Mouse (Mus musculus) lung, postnatal 0 days (tissue): Measurements from ENCODE around the gene Dcun1d4. TPM values are rescaled to one million over a fixed set of nuclear protein-coding genes. Genes with fewer than 3 reads are reported as not detected.

Source experiments
- ATAC-seq: fragments of 200-750 bp; cut with Nextera tagmentation; 2 replicates; pipeline ENCODE4 v1.8.0; 2017; ENCODE audit warnings: moderate library complexity
- DNase-seq: peaks from one replicate; pipeline ENCODE4 v3.0.0-alpha.2; 2016; ENCODE audit warnings: low spot score
- H3K27ac ChIP-seq: fragments of 300-500 bp; sonication (generic); 2 replicates; pipeline ENCODE4 v1.5.1; 2014; ENCODE audit warnings: antibody characterized with exemption, mild to moderate bottlenecking, low read length, mixed read lengths
- H3K27me3 ChIP-seq: fragments of 300-500 bp; sonication (generic); replicated peaks from 2 replicates; pipeline ENCODE4 v1.6.1; 2014; ENCODE audit warnings: low read length, mixed read lengths; ENCODE audit not compliant: insufficient read depth
- H3K36me3 ChIP-seq: fragments of 300-500 bp; sonication (generic); 2 replicates; pipeline ENCODE4 v1.6.1; 2014; ENCODE audit warnings: low read length, mixed read lengths; ENCODE audit not compliant: insufficient read depth
- H3K4me1 ChIP-seq: fragments of 300-500 bp; sonication (generic); 2 replicates; pipeline ENCODE4 v1.6.1; 2014; ENCODE audit warnings: antibody characterized with exemption, low read depth, low read length, mixed read lengths; ENCODE audit not compliant: insufficient read depth
- H3K4me2 ChIP-seq: fragments of 300-500 bp; sonication (generic); replicated peaks from 2 replicates; pipeline ENCODE4 v1.6.1; 2014; ENCODE audit warnings: low read depth, mild to moderate bottlenecking, low read length, moderate library complexity, mixed read lengths
- H3K4me3 ChIP-seq: fragments of 300-500 bp; sonication (generic); 2 replicates; pipeline ENCODE4 v1.5.1; 2014; ENCODE audit warnings: low read depth, low read length
- H3K9ac ChIP-seq: fragments of 300-500 bp; sonication (generic); replicated peaks from 2 replicates; pipeline ENCODE4 v1.6.1; 2014; ENCODE audit warnings: low read depth, mild to moderate bottlenecking
- H3K9me3 ChIP-seq: fragments of 300-500 bp; sonication (generic); 2 replicates; pipeline ENCODE4 v1.6.1; 2016; ENCODE audit warnings: low read length, mixed read lengths
- CTCF ChIP-seq: IDR thresholded peaks from 2 replicates; pipeline ENCODE4 v1.5.1; 2016; ENCODE audit warnings: antibody characterized with exemption, mild to moderate bottlenecking
- EP300 ChIP-seq: IDR thresholded peaks from 2 replicates; pipeline ENCODE4 v1.6.1; 2016; ENCODE audit warnings: antibody characterized with exemption, mild to moderate bottlenecking, control low read depth
- WGBS: fragments of 180-500 bp; shearing (Covaris S2); extraction: QIAGEN DNeasy Blood & Tissue Kit; methylation state at CpG from one replicate; pipeline ENCODE4 v1.1.7; 2014; 5-methylcytosine and 5-hydroxymethylcytosine counted together
- polyA plus RNA-seq: library from polyadenylated mRNA; unstranded; fragments of >200 nt; fragmentation: Nextera tagmentation; extraction: Ambion mirVana; gene quantifications from 2 replicates; pipeline ENCODE4 v1.2.1, GENCODE M21; 2015

Gene Dcun1d4
- polyA plus RNA-seq, 1 experiment from 2014 or later: 14.7 TPM

- Histone ChIP-seq H3K4me2 (peak overlapping the region; percentile 96), H3K27ac (peak overlapping the region; percentile 89; the same call in 1 of the 2 replicates), H3K27me3 (no peaks in the 10 kb centered on the region), H3K9me3 (no peaks in the 10 kb centered on the region), H3K4me3 (peak overlapping the region; percentile 79), H3K9ac (0 out of 2 replicates have a peak overlapping the region, but pooled peaks have one; percentile 23), H3K4me1 (peaks cover 8% of the 10 kb centered on the region; the same call in 1 of the 2 replicates), H3K36me3 (no peaks in the 10 kb centered on the region)
- peak; percentile 54 for ATAC-seq
- under 1% methylated on average over 55 of the region's 59 CpGs for WGBS
- no peak for TF ChIP-seq EP300
- TF ChIP-seq CTCF: no peak
- peak; percentile 93 for DNase-seq
These were observed 11.3 kb downstream of the Dcun1d4 start for GRCm38 (mm10) chr5:73491837-73492720.

GRCm38 (mm10) chr5:73497401-73497800 lies 16.6 kb downstream of the Dcun1d4 start:
- H3K9ac ChIP-seq: no peak overlapping the region
- DNase-seq (no peak), ATAC-seq (no peak)
- TF ChIP-seq CTCF (no peak), EP300 (no peak)
- H3K36me3 ChIP-seq: no peaks in the 10 kb centered on the region
- H3K27me3 ChIP-seq: no peaks in the 10 kb centered on the region
- no peak overlapping the region for H3K27ac ChIP-seq
- H3K4me1 ChIP-seq: no peaks in the 10 kb centered on the region
- no peaks in the 10 kb centered on the region for H3K9me3 ChIP-seq
- WGBS: 69% methylated on average over 3 of the region's 3 CpGs
- H3K4me3 ChIP-seq: no peak overlapping the region
- H3K4me2 ChIP-seq: no peak overlapping the region

- WGBS: 76% methylated on average over 8 of the region's 8 CpGs
- TF ChIP-seq CTCF: no peak
- no peak for TF ChIP-seq EP300
- no peak for DNase-seq
- Histone ChIP-seq H3K27ac (no peak overlapping the region), H3K9me3 (no peaks in the 10 kb centered on the region), H3K36me3 (no peaks in the 10 kb centered on the region), H3K27me3 (no peaks in the 10 kb centered on the region), H3K4me2 (no peak overlapping the region), H3K4me1 (no peaks in the 10 kb centered on the region), H3K4me3 (no peak overlapping the region), H3K9ac (no peak overlapping the region)
- ATAC-seq: no peak
These were observed 17.8 kb downstream of the Dcun1d4 start for GRCm38 (mm10) chr5:73498559-73498958.

- TF ChIP-seq CTCF (no peak), EP300 (no peak)
- Histone ChIP-seq H3K27ac (no peak overlapping the region), H3K4me3 (no peak overlapping the region), H3K4me2 (no peak overlapping the region), H3K4me1 (no peaks in the 10 kb centered on the region), H3K9ac (no peak overlapping the region), H3K36me3 (no peaks in the 10 kb centered on the region), H3K27me3 (no peaks in the 10 kb centered on the region), H3K9me3 (no peaks in the 10 kb centered on the region)
- DNase-seq (no peak), ATAC-seq (no peak)
- 71% methylated on average over 7 of the region's 7 CpGs for whole genome bisulfite sequencing
These were observed 20.2 kb downstream of the Dcun1d4 start for GRCm38 (mm10) chr5:73500867-73501440.

- DNase-seq (no peak), ATAC-seq (no peak)
- Histone ChIP-seq H3K4me2 (no peak overlapping the region), H3K9ac (no peak overlapping the region), H3K36me3 (no peaks in the 10 kb centered on the region), H3K4me1 (no peaks in the 10 kb centered on the region), H3K9me3 (no peaks in the 10 kb centered on the region), H3K4me3 (no peak overlapping the region), H3K27ac (no peak overlapping the region), H3K27me3 (no peaks in the 10 kb centered on the region)
- TF ChIP-seq EP300 (no peak), CTCF (no peak)
- WGBS: 88% methylated on average over 9 of the region's 9 CpGs
These were observed 21.6 kb downstream of the Dcun1d4 start for GRCm38 (mm10) chr5:73502422-73502821.

- H3K4me3 ChIP-seq: no peak overlapping the region
- no peaks in the 10 kb centered on the region for H3K27me3 ChIP-seq
- 62% methylated on average over 12 of the region's 12 CpGs for WGBS
- no peak overlapping the region for H3K9ac ChIP-seq
- no peak overlapping the region for H3K27ac ChIP-seq
- no peaks in the 10 kb centered on the region for H3K9me3 ChIP-seq
- DNase-seq: no peak
- H3K4me2 ChIP-seq: no peak overlapping the region
- H3K4me1 ChIP-seq: no peaks in the 10 kb centered on the region
- TF ChIP-seq EP300: no peak
- no peak; the same call in 1 of the 2 replicates for TF ChIP-seq CTCF
- H3K36me3 ChIP-seq: no peaks in the 10 kb centered on the region
- ATAC-seq: no peak
These were observed 22.4 kb downstream of the Dcun1d4 start for GRCm38 (mm10) chr5:73503015-73503757.
